Mouse (Mus musculus): ENCODE results near the gene Sall1. TPM values are rescaled to one million over a fixed set of nuclear protein-coding genes. Genes with fewer than 3 reads are reported as not detected.

Sall1 gene
- polyA plus RNA-seq, 1 experiment from 2014 or later = 0.21 TPM

GRCm38 (mm10) chr8:89045726-89046125 lies 1.8 kb upstream of the Sall1 start:
- no peak overlapping the region for H3K4me2 ChIP-seq
- no peak for ATAC-seq (ENCODE audit: borderline replicate concordance, extremely low read depth, low FRiP score, low TSS enrichment)
- 2% methylated on average over 17 of the region's 17 CpGs for WGBS
- no peak overlapping the region for H3K27ac ChIP-seq
- no peak overlapping the region for H3K9ac ChIP-seq
- H3K9me3 ChIP-seq = no peaks in the 10 kb centered on the region
- no peaks in the 10 kb centered on the region for H3K36me3 ChIP-seq
- peaks cover 37% of the 10 kb centered on the region for H3K4me1 ChIP-seq
- peaks cover 99% of the 10 kb centered on the region for H3K27me3 ChIP-seq
- no peak overlapping the region for H3K4me3 ChIP-seq

GRCm38 (mm10) chr8:89045218-89045601 lies 1.2 kb upstream of the Sall1 start:
- H3K4me3 ChIP-seq = no peak overlapping the region
- H3K4me1 ChIP-seq = peaks cover 37% of the 10 kb centered on the region
- H3K27me3 ChIP-seq = peaks cover 99% of the 10 kb centered on the region
- no peak overlapping the region for H3K4me2 ChIP-seq
- H3K36me3 ChIP-seq = no peaks in the 10 kb centered on the region
- ATAC-seq (ENCODE audit: borderline replicate concordance, extremely low read depth, low FRiP score, low TSS enrichment) = no peak
- 1% methylated on average over 30 of the region's 30 CpGs for WGBS
- H3K9ac ChIP-seq = no peak overlapping the region
- H3K9me3 ChIP-seq = no peaks in the 10 kb centered on the region
- no peak overlapping the region for H3K27ac ChIP-seq

- no peak for ATAC-seq (ENCODE audit: borderline replicate concordance, extremely low read depth, low FRiP score, low TSS enrichment)
- H3K4me1 ChIP-seq = peaks cover 37% of the 10 kb centered on the region
- WGBS = under 1% methylated on average over 31 of the region's 31 CpGs
- no peak overlapping the region for H3K27ac ChIP-seq
- no peaks in the 10 kb centered on the region for H3K9me3 ChIP-seq
- no peaks in the 10 kb centered on the region for H3K36me3 ChIP-seq
- no peak overlapping the region for H3K9ac ChIP-seq
- H3K4me3 ChIP-seq = peak overlapping the region; percentile 43; the same call in 1 of the 2 replicates
- no peak overlapping the region for H3K4me2 ChIP-seq
- peaks cover 99% of the 10 kb centered on the region for H3K27me3 ChIP-seq
Observed at GRCm38 (mm10) chr8:89044511-89045217, 702 bp upstream of the Sall1 start.

GRCm38 (mm10) chr8:89043371-89043841 lies 556 bp downstream of the Sall1 start:
- Histone ChIP-seq H3K4me2 (peak overlapping the region; percentile 89), H3K9ac (no peak overlapping the region; the same call in 1 of the 2 replicates), H3K4me1 (peaks cover 37% of the 10 kb centered on the region), H3K27ac (no peak overlapping the region), H3K4me3 (peak overlapping the region; percentile 43), H3K9me3 (no peaks in the 10 kb centered on the region), H3K27me3 (peaks cover 98% of the 10 kb centered on the region), H3K36me3 (no peaks in the 10 kb centered on the region)
- WGBS = 1% methylated on average over 19 of the region's 32 CpGs
- peak; percentile 25; the same call in 1 of the 2 replicates for ATAC-seq (ENCODE audit: borderline replicate concordance, extremely low read depth, low FRiP score, low TSS enrichment)

GRCm38 (mm10) chr8:89042560-89043370 lies 1.2 kb downstream of the Sall1 start:
- ATAC-seq (ENCODE audit: borderline replicate concordance, extremely low read depth, low FRiP score, low TSS enrichment) = peak; percentile 51; the same call in 1 of the 2 replicates
- peak overlapping the region; percentile 89 for H3K4me2 ChIP-seq
- under 1% methylated on average over 59 of the region's 80 CpGs for WGBS
- no peak overlapping the region; the same call in 1 of the 2 replicates for H3K9ac ChIP-seq
- no peaks in the 10 kb centered on the region for H3K36me3 ChIP-seq
- peaks cover 98% of the 10 kb centered on the region for H3K27me3 ChIP-seq
- peaks cover 37% of the 10 kb centered on the region for H3K4me1 ChIP-seq
- H3K4me3 ChIP-seq = peak overlapping the region; percentile 43
- no peaks in the 10 kb centered on the region for H3K9me3 ChIP-seq
- no peak overlapping the region for H3K27ac ChIP-seq

GRCm38 (mm10) chr8:89042118-89042460 lies 1.9 kb downstream of the Sall1 start:
- peaks cover 37% of the 10 kb centered on the region for H3K4me1 ChIP-seq
- no peaks in the 10 kb centered on the region for H3K9me3 ChIP-seq
- H3K27ac ChIP-seq = no peak overlapping the region
- peaks cover 98% of the 10 kb centered on the region for H3K27me3 ChIP-seq
- ATAC-seq (ENCODE audit: borderline replicate concordance, extremely low read depth, low FRiP score, low TSS enrichment) = no peak
- WGBS = 1% methylated on average over 35 of the region's 35 CpGs
- no peaks in the 10 kb centered on the region for H3K36me3 ChIP-seq
- peak overlapping the region; percentile 43 for H3K4me3 ChIP-seq
- peak overlapping the region; percentile 89 for H3K4me2 ChIP-seq
- peak overlapping the region; percentile 10; the same call in 1 of the 2 replicates for H3K9ac ChIP-seq

GRCm38 (mm10) chr8:89041421-89042117 lies 2.4 kb downstream of the Sall1 start:
- Histone ChIP-seq H3K9me3 (no peaks in the 10 kb centered on the region), H3K4me3 (peak overlapping the region; percentile 43), H3K27me3 (peaks cover 98% of the 10 kb centered on the region), H3K27ac (no peak overlapping the region), H3K4me1 (peaks cover 37% of the 10 kb centered on the region), H3K36me3 (no peaks in the 10 kb centered on the region), H3K9ac (peak overlapping the region; percentile 10; the same call in 1 of the 2 replicates), H3K4me2 (peak overlapping the region; percentile 89)
- no peak for ATAC-seq (ENCODE audit: borderline replicate concordance, extremely low read depth, low FRiP score, low TSS enrichment)
- WGBS = under 1% methylated on average over 55 of the region's 55 CpGs

GRCm38 (mm10) chr8:89040751-89041420 lies 3.1 kb downstream of the Sall1 start:
- H3K4me3 ChIP-seq = peak overlapping the region; percentile 43
- H3K27me3 ChIP-seq = peaks cover 98% of the 10 kb centered on the region
- ATAC-seq (ENCODE audit: borderline replicate concordance, extremely low read depth, low FRiP score, low TSS enrichment) = no peak
- 4% methylated on average over 40 of the region's 40 CpGs for WGBS
- no peak overlapping the region for H3K9ac ChIP-seq
- no peaks in the 10 kb centered on the region for H3K36me3 ChIP-seq
- peaks cover 34% of the 10 kb centered on the region for H3K4me1 ChIP-seq
- no peak overlapping the region for H3K27ac ChIP-seq
- no peaks in the 10 kb centered on the region for H3K9me3 ChIP-seq
- peak overlapping the region; percentile 89 for H3K4me2 ChIP-seq

GRCm38 (mm10) chr8:89039890-89040289 lies 4.1 kb downstream of the Sall1 start:
- no peak overlapping the region for H3K27ac ChIP-seq
- H3K9me3 ChIP-seq = no peaks in the 10 kb centered on the region
- H3K9ac ChIP-seq = no peak overlapping the region
- peaks cover 98% of the 10 kb centered on the region for H3K27me3 ChIP-seq
- no peak overlapping the region for H3K4me2 ChIP-seq
- H3K4me1 ChIP-seq = peaks cover 34% of the 10 kb centered on the region
- ATAC-seq (ENCODE audit: borderline replicate concordance, extremely low read depth, low FRiP score, low TSS enrichment) = no peak
- H3K36me3 ChIP-seq = no peaks in the 10 kb centered on the region
- no peak overlapping the region for H3K4me3 ChIP-seq
- WGBS = 28% methylated on average over 6 of the region's 6 CpGs

GRCm38 (mm10) chr8:89038920-89039319 lies 5.0 kb downstream of the Sall1 start:
- Histone ChIP-seq H3K9ac (no peak overlapping the region), H3K27me3 (peaks cover 98% of the 10 kb centered on the region), H3K4me2 (no peak overlapping the region), H3K4me1 (peaks cover 31% of the 10 kb centered on the region), H3K27ac (no peak overlapping the region), H3K36me3 (no peaks in the 10 kb centered on the region), H3K4me3 (no peak overlapping the region), H3K9me3 (no peaks in the 10 kb centered on the region)
- no peak for ATAC-seq (ENCODE audit: borderline replicate concordance, extremely low read depth, low FRiP score, low TSS enrichment)
- WGBS = 53% methylated on average over 4 of the region's 4 CpGs

- 9% methylated on average over 9 of the region's 9 CpGs for WGBS
- Histone ChIP-seq H3K9ac (no peak overlapping the region), H3K36me3 (no peaks in the 10 kb centered on the region), H3K27me3 (peaks cover 98% of the 10 kb centered on the region), H3K4me2 (no peak overlapping the region), H3K4me3 (no peak overlapping the region), H3K27ac (no peak overlapping the region), H3K4me1 (peaks cover 19% of the 10 kb centered on the region), H3K9me3 (no peaks in the 10 kb centered on the region)
- ATAC-seq (ENCODE audit: borderline replicate concordance, extremely low read depth, low FRiP score, low TSS enrichment) = no peak
Observed at GRCm38 (mm10) chr8:89037536-89038236, 6.3 kb downstream of the Sall1 start.
